Mouse (Mus musculus) cerebellum, adult 9-10 months (tissue): ENCODE measurements around the gene Sympk.
A peak's percentile ranks its signal among the peaks of the same experiment; 100 is the strongest.
"Not testable (repeated sequence)": the region's sequence is repeated elsewhere in the genome, so short reads cannot be mapped to it uniquely, and the experiment has no call there.

Source experiments
- DNase-seq: peaks from one replicate; pipeline ENCODE4 v3.0.0; 2022

Sympk gene

DNA sequence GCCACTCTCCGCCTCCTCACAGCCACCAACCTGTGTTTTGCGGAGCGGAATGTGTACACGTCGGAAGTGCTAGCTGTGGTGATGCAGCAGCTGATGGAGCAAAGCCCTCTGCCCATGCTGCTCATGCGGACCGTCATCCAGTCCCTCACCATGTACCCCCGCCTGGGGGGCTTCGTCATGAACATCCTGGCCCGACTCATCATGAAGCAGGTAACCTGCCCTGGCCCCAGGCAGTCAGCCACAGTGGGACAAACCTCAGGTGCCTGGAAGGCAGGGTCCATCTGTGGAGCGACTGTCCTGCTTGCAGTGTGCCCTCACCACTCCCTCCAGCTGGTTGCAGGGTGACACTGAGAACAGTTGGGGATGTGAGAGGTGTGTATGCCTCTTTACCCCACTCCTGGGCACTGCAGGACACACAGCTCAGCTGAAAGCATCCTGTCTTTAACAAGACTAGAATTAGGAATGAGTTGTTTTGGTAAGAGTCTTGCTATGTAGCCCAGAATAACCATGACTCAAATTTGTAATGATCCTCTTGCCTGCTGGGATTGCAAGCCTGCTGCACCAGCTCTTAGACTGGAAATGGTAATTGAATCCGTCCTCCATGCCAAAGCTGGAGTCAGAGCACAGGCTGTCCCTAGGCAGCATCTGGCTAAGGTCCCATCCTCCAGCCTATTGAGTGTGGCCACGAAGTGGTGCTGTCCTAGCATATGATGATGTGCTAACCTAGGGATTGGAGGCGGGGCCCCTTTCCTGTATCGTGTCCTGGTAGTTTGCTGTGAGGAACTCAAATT, 28.4 kb downstream of the Sympk start:
- no peak for DNase-seq

GRCm38 (mm10) chr7:19053136-19053532, 29.0 kb downstream of the Sympk start:
- DNase-seq: no peak

DNA sequence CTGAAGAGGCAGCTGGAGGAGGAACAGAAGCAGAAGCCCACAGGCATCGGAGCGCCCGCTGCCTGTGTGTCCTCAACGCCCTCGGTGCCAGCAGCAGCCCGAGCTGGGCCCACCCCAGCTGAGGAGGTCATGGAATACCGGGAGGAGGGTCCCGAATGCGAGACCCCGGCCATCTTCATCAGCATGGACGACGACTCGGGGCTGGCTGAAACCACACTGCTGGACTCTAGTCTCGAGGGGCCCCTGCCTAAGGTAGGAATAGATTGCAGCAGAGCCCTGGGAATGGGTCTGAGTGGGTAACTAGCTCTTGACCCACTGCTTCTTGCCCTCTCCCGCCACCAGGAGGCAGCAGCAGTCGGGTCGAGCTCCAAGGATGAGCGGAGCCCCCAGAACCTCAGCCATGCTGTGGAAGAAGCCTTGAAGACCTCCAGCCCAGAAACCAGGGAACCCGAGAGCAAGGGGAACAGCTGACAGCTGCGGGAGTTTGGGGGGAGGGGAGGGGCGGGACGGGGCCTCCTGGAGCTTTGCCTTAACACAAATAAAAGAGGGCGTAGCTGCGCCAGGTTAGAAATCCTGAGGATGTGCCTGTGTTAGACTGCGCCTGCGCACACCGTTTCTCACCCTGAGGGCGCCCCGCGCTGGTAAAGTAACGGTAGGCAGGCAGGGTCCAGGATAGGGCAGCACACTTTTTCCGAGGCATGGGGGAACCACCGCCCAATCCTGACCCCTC, 30.0 kb downstream of the Sympk start, which contains the start of gene Rsph6a:
Rsph6a (plus strand) TSS at position 644 of the 730 bp plus-strand sequence.
- no peak for DNase-seq

GRCm38 (mm10) chr7:19054777-19055076, 30.6 kb downstream of the Sympk start:
- DNase-seq: no peak

DNA sequence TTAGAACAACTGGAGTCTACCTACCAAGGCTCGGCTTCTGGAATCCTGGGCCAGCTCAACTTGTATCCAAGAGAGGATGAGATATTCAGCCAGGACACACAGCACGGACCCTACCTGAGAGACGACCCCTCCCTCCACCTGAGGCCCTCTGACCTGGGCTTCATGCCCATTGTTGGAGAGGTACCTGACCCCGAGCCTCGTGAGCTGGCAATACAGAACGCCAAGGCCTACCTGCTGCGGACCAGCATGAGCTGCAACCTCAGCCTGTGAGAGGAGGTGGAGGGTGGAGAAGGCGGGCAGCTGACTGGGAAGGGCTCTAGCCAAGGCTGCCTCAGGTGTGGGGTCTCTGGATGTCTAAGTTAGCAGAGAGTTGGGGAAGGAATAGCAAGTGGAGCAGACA, 30.9 kb downstream of the Sympk start:
- DNase-seq: no peak

- DNase-seq: no peak
Measured at GRCm38 (mm10) chr7:19057405-19057804, 33.2 kb downstream of the Sympk start.

GRCm38 (mm10) chr7:19065896-19066295, 41.7 kb downstream of the Sympk start:
- no peak for DNase-seq

DNA sequence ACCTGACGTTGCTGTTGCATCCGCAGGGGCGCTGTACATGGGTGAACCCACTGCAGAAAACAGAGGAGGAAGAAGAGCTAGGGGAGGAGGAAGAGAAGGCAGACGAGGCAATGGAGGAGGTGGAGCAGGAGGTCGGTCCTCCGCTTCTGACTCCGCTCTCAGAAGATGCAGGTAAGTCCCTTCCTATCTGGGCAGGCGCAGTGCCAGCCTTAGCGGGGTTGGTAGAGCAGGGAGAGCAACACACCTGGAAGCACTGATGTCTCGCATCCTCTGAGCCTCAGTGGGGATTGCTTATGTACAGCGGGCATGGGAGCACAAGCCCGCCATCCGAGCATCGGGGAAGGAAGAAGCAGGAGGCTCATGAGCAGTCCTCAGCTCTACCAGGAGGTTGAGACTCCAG, 42.9 kb downstream of the Sympk start:
- no peak for DNase-seq

- DNase-seq: no peak
Measured at GRCm38 (mm10) chr7:19067935-19068334, 43.8 kb downstream of the Sympk start.

- peak; percentile 73 for DNase-seq
Measured at GRCm38 (mm10) chr7:19068707-19069106, 44.5 kb downstream of the Sympk start.

DNA sequence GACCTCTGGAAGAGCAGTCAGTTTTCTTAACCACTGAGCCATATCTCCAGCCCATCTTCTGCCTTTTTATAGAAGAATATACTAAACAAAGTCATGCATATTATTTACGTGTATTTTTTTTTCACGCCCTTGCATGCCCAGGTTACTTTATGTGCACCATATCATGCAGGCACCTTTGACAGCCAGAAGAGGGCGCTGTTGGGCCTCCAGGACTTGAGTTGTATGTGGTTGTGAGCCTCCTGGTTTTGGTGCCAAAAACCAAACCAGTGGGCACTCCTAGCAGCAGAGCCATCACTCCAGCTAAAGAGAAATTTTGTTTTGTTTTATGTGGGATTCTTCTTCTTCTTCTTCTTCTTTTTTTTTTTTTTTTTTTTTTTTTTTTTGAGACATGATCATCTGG, 45.3 kb downstream of the Sympk start:
- DNase-seq: peak; percentile 15

DNA sequence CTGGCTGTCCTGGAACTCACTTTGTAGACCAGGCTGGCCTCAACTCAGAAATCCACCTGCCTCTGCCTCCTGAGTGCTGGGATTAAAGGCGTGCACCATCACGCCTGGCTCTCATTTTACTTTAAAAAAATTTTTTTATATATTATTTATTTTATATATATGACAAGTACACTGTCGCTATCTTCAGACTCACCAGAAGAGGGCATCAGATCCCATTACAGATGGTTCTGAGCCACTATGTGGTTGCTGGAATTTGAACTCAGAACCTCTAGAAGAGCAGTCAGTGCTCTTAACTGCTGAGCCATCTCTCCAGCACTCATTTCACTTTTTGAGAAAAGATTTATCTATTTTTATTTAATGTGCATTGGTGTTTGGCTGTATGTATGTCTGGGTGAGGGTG, 46.8 kb downstream of the Sympk start:
- not testable (repeated sequence) for DNase-seq

DNA sequence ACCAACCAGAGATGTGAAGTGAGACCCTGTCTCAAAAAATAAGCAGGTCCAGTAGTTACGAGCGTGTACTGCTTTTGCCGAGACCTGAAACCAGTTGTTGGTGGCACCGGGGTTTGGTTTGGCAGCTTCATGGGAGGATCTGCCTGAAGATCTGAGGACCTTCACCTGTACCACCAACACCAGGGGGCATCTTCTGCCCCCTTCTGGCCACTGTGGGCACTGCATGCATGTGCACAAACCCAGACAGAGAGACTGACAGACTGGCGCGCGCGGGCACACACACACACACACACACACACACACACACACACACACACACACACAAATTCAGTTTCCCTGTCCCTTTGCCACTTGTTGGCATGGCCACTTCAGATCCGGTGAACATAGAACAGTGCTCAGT, 49.3 kb downstream of the Sympk start:
- no peak for DNase-seq

DNA sequence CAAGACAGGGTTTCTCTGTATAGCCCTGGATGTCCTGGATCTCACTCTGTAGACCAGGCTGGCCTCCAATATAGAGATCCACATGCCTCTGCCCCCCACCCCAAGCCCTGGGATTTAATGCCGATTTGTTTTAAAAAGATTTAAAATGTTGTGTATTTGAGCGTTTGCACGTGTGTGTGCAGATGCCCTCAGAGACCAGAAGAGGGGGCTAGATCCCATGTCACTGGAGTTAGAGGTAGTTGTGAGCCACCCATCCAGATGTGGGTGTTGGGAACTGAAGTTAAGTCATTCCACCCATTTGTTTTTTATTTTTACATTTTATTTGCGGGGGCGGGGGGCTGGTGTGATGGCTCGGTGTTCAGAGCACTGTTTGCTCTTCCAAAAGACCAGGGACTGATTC, 50.3 kb downstream of the Sympk start:
- no peak for DNase-seq

DNA sequence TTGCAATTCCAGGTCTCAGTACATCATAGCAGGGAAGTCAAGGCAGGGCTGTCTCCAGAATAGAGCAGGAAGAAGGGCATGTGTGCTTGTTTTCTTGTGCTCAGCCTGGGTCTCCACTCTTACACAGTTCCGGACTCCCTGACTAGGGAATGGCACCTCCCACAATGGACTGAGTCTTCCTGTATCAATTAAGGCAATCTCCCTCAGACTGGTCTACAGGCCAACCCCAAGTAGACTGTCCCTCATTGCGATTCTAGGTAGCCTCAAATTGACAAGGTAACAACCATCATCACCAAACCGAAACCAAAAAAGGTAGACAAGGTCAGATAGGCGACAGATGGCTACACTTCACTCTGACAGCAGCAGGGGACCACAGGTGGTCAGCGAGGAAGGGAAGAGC, 51.1 kb downstream of the Sympk start:
- no peak for DNase-seq

DNA sequence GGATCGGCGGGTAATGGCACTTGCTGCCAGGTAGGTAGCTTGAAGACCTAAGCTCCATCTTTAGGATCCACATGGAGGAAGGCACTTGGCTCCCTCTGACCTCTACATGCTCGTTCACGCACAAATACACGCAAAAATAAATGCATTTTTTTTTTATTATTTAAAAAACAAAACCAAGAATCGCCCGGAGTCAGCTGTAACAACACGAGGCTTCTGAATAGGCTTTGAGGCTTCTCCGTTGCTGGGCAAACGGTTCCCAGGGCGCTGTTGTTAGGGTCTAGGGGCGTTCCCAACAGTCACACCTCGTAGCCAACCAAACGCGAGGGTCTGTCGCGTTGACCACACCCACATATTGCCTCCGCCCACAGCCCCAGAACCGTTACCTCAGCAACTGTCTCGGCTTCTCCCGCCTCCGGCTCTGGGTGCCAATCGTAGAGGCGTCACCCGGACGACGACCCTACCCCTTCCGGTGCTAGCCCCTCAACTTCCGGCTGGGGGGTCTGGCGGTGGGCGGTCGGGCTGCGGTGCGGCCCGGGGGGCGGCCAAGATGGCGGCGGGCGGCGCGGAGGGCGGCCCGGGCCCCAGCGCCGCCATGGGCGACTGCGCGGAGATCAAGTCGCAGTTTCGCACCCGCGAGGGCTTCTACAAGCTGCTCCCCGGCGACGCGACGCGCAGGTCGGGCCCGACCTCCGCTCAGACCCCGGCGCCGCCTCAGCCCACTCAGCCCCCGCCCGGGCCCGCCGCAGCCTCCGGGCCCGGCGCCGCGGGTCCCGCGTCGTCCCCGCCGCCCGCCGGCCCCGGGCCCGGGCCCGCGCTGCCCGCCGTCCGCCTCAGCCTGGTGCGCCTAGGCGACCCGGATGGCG, 51.8 kb downstream of the Sympk start, which contains the start of gene Dmwd:
Dmwd (plus strand) TSS at position 505 of the 863 bp plus-strand sequence.
- peak; percentile 91 for DNase-seq

DNA sequence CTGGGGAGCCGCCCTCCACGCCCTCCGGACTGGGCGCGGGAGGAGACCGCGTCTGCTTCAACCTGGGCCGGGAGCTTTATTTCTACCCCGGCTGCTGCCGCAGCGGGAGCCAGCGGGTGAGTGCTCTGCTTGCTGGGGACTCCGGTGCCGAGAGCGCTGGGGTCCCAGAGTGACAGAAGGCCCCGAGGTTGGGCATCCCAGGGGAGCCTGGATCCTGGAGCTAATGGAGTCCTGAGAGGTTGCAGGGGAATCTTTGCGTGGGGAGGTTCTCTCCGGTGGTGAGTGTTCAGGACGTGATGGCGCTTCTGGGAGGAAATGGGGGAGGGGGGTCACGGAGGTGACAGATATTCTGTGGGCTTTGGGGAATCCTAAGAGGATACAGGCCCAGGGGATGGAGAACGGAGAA, 52.4 kb downstream of the Sympk start:
- DNase-seq: no peak

GRCm38 (mm10) chr7:19077761-19078160, 53.6 kb downstream of the Sympk start:
- DNase-seq: no peak

GRCm38 (mm10) chr7:19078732-19079131, 54.6 kb downstream of the Sympk start:
- DNase-seq: no peak

DNA sequence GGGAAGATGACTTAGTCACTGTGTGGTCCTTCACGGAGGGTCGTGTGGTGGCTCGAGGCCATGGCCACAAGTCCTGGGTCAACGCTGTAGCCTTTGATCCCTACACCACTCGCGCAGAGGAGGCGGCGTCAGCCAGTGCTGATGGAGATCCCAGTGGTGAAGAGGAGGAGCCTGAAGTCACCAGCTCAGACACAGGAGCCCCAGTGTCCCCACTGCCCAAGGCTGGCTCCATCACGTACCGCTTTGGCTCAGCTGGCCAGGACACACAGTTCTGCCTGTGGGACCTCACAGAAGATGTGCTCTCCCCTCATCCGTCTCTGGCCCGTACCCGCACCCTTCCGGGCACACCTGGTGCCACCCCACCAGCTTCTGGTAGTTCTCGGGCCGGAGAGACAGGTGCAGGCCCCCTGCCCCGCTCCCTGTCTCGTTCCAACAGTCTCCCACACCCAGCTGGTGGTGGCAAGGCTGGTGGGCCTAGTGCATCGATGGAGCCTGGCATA, 56.3 kb downstream of the Sympk start:
- DNase-seq: no peak

DNA sequence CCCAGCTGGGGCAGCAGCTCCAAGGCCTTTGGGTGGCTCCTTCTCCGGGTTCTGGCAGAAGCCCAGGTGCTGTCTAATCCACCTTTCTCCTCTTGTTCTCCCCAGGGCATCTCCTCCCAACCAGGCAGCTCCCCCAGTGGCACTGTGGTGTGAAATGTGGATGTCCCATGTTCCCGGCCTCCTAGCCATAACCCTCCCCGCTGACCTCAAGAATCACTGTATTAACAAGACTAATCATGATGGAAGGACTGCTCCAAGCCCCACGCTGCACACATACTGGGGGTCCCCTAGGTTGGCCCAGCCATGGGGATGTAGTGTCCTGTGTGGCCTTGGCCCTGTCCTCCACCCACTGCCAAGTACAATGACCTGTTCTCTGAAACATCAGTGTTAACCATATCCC, 58.0 kb downstream of the Sympk start:
- DNase-seq: no peak

- no peak for DNase-seq
Measured at GRCm38 (mm10) chr7:19083096-19083495, 58.9 kb downstream of the Sympk start.

GRCm38 (mm10) chr7:19083701-19084100, 59.5 kb downstream of the Sympk start, which contains the start of gene Dmpk:
Gene Dmpk (plus strand): TSS chr7:19083849.
- no peak for DNase-seq
